Mouse (Mus musculus): ENCODE measurements around the gene Krt12.

GRCm38 (mm10) chr11:99422159-99422558 is at the start of gene Krt12:
- TF ChIP-seq CTCF (IDR thresholded peaks at IDR 0.05) (no peak), EP300 (IDR thresholded peaks at IDR 0.05) (no peak)
